Mouse (Mus musculus): ENCODE results near the gene Nkapd1.
"Not testable (repeated sequence)": the region's sequence is repeated elsewhere in the genome, so short reads cannot be mapped to it uniquely, and the experiment has no call there.

The Nkapd1 gene

GRCm38 (mm10) chr9:50616766-50617603, at the start of gene Nkapd1, which contains the start of gene Pih1d2:
Gene Nkapd1, minus strand, starts transcription at chr9:50617464.
Gene Pih1d2, plus strand, starts transcription at chr9:50617321.
- DNase-seq (ENCODE audit: low spot score in 2 of 2), result peak; percentile 93 to 95

GRCm38 (mm10) chr9:50666442-50666841, 49.2 kb upstream of the Nkapd1 start:
- no peak for DNase-seq (ENCODE audit: low spot score in 2 of 2)

- DNase-seq (ENCODE audit: low spot score in 2 of 2), result no peak
Observed at GRCm38 (mm10) chr9:50664826-50665225, 47.6 kb upstream of the Nkapd1 start.

GRCm38 (mm10) chr9:50660431-50660830, 43.2 kb upstream of the Nkapd1 start:
- peak; percentile 25 to 27 for DNase-seq (ENCODE audit: low spot score in 2 of 2)

GRCm38 (mm10) chr9:50659392-50660217, 42.3 kb upstream of the Nkapd1 start, which contains the start of gene Dlat:
Gene Dlat, minus strand, starts transcription at chr9:50659780.
- peak; percentile 88 to 89 for DNase-seq (ENCODE audit: low spot score in 2 of 2)

GRCm38 (mm10) chr9:50658941-50659388, 41.7 kb upstream of the Nkapd1 start:
- no peak for DNase-seq (ENCODE audit: low spot score in 2 of 2)

- DNase-seq (ENCODE audit: low spot score in 2 of 2), result no peak
Observed at GRCm38 (mm10) chr9:50658391-50658790, 41.1 kb upstream of the Nkapd1 start.

GRCm38 (mm10) chr9:50650503-50650902, 33.2 kb upstream of the Nkapd1 start:
- no peak for DNase-seq (ENCODE audit: low spot score in 2 of 2)

- no peak for DNase-seq (ENCODE audit: low spot score in 2 of 2)
Observed at GRCm38 (mm10) chr9:50646826-50647370, 29.6 kb upstream of the Nkapd1 start.

- no peak for DNase-seq (ENCODE audit: low spot score in 2 of 2)
Observed at GRCm38 (mm10) chr9:50634270-50634669, 17.0 kb upstream of the Nkapd1 start.

GRCm38 (mm10) chr9:50633059-50633458, 15.8 kb upstream of the Nkapd1 start:
- no peak for DNase-seq (ENCODE audit: low spot score in 2 of 2)

- no peak for DNase-seq (ENCODE audit: low spot score in 2 of 2)
Observed at GRCm38 (mm10) chr9:50632016-50632688, 14.9 kb upstream of the Nkapd1 start.

- not testable (repeated sequence) for DNase-seq (ENCODE audit: low spot score in 2 of 2)
Observed at GRCm38 (mm10) chr9:50630903-50631302, 13.6 kb upstream of the Nkapd1 start.

GRCm38 (mm10) chr9:50617794-50618330, 598 bp upstream of the Nkapd1 start:
- DNase-seq (ENCODE audit: low spot score in 2 of 2), result no peak

GRCm38 (mm10) chr9:50616161-50616560, 1.1 kb downstream of the Nkapd1 start:
- no peak for DNase-seq (ENCODE audit: low spot score in 2 of 2)

- DNase-seq (ENCODE audit: low spot score in 2 of 2), result no peak
Observed at GRCm38 (mm10) chr9:50612115-50612514, 5.1 kb downstream of the Nkapd1 start.

- DNase-seq (ENCODE audit: low spot score in 2 of 2), result no peak
Observed at GRCm38 (mm10) chr9:50604338-50604737, 12.9 kb downstream of the Nkapd1 start.

GRCm38 (mm10) chr9:50603998-50604324, 13.3 kb downstream of the Nkapd1 start:
- DNase-seq (ENCODE audit: low spot score in 2 of 2), result no peak

GRCm38 (mm10) chr9:50603189-50603997, 13.9 kb downstream of the Nkapd1 start, which contains the start of the genes Sdhd and Timm8b:
Gene Sdhd, minus strand, starts transcription at chr9:50603812.
Gene Timm8b, plus strand, starts transcription at chr9:50603910.
- peak; percentile 96 to 97 for DNase-seq (ENCODE audit: low spot score in 2 of 2)

All from right cerebral cortex, adult 2 months (tissue).